Mouse (Mus musculus) R1 (cell line): Measurements from ENCODE around the gene Gm11232.

ENCODE experiments used
- DNase-seq: peaks from one replicate; pipeline ENCODE4 v3.0.0-alpha.2; 2018; ENCODE audit warnings: low read depth, low spot score

Gene Gm11232

DNA sequence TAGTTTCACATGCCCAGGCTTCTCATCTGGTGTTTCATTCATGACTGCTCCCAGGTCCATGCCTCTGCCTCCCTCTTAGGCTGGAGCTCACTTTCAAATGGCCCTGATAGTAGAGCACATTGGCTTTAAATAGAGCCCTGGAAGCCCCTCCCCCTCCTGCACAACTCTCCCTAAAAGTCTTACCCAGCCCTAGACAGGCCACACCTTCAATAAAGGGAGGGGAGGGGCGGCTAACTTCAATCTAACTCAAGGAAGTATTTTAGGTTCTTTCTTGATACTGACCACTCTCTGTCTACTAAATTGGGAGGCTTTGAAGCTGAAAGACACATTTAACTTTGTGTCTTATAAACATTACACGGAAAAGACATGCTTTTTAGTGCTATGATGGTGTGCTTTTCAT is at the start of gene Gm11232:
Gene Gm11232, minus strand, starts transcription at position 101 of the 400 bp plus-strand sequence.
- no peak for DNase-seq

DNA sequence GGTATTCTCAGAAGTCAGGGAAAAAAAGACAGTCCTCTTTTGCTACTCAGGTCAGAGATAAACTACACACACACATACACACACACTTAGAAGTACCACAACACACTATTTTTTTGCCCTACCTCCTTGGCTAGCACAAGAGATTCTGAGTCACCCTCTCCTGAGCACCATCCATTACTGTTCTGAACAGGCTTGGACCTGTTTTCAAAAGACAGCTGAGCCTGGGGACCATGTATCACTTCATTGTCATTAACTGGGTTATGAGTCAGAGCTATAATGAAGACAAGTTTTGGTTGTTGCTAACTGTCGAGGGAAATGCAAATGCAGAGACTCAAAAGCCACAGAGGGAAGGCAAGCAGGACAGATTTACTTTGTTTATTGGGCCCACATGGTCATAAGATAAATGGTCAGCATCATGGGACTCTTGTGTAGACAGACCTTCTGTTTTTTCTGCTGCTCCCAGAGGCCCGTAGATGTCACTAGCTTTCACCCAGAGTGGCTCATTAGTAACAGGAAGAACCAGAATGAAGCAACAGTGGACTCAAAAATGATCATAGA is 48.3 kb upstream of the Gm11232 start:
- no peak for DNase-seq

DNA sequence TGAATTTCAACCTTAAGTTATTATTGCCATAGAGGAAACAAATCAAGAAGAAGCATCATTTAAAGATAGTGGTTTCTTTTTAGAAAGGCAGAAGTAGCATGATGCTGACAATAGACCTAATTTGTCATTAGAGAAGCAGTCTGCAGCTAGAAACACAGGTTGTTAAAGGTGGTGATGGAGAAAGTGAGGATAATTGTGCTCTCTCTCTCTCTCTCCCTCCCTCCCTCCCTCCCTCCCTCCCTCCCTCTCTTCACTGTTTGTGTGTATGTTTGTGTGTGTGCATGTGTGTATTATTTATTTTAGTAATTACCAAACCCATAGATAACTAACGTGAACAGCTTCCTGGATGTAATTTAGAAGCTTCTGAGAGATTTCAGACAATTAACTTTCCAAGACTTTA is 7.8 kb upstream of the Gm11232 start:
- no peak for DNase-seq

GRCm38 (mm10) chr4:71765071-71765470 is 7.3 kb upstream of the Gm11232 start:
- no peak for DNase-seq

GRCm38 (mm10) chr4:71756441-71757221 is 1.1 kb downstream of the Gm11232 start:
- no peak for DNase-seq

- no peak for DNase-seq
Measured at GRCm38 (mm10) chr4:71745741-71746140, 12.0 kb downstream of the Gm11232 start.

- no peak for DNase-seq
Measured at GRCm38 (mm10) chr4:71736529-71736928, 21.2 kb downstream of the Gm11232 start.

- DNase-seq = no peak
Measured at GRCm38 (mm10) chr4:71735261-71735660, 22.5 kb downstream of the Gm11232 start.

DNA sequence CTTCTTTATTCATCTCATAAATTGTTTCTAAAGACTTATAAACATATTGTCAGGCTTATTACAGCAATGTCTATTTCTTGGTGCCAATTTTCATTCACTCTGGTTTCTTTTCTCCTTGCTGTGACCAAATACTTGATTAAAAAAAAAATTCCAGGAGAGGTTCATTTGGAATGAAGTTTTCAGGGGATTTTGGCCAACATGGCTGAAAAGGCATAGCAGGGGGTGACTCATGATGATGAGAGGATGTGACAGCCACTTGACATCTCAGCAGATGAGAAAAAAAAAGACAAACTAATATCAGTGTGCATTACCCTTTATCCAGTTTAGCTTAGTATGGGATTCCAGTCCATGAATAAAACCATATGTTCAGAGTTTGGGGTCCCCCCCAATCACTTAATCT is 28.4 kb downstream of the Gm11232 start:
- DNase-seq = no peak

- no peak for DNase-seq
Measured at GRCm38 (mm10) chr4:71727611-71728010, 30.2 kb downstream of the Gm11232 start.

DNA sequence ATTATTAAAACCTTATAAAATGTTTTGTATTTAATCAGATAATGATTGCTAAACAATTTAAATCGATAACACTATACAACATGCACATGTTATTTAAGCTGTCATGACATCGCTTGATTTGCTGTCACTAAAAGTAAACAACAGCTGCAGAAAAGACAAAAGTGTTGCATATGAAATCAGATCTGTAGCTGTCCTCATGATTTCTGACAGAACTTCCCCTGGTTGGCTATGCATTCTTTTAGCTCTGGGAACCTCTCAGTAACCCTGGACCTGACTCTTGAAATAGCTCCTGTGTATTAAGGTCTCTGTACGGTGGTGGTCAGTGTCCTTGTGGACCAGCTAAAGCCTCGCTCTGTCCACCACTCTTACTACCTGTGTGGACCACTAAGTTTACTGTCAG is 30.7 kb downstream of the Gm11232 start:
- no peak for DNase-seq

- DNase-seq = no peak
Measured at GRCm38 (mm10) chr4:71725889-71726288, 31.9 kb downstream of the Gm11232 start.
